Mouse (Mus musculus) olfactory bulb, adult 2 months (tissue): Measurements from ENCODE around the gene Hist1h4h.
"Not testable (repeated sequence)": the region's sequence is repeated elsewhere in the genome, so short reads cannot be mapped to it uniquely, and the experiment has no call there.

ENCODE experiments used
- CTCF ChIP-seq: fragments of 200-500 bp; IDR thresholded peaks from 2 replicates; pipeline ENCODE4 v1.5.1; 2012; ENCODE audit warnings: low read depth, mild to moderate bottlenecking, low read length, moderate library complexity; ENCODE audit not compliant: insufficient read depth
- POLR2A ChIP-seq: fragments of 200-500 bp; IDR thresholded peaks from 2 replicates; pipeline ENCODE4 v1.6.1; 2012; ENCODE audit warnings: mild to moderate bottlenecking, low read depth, low read length, moderate library complexity; ENCODE audit not compliant: insufficient read depth

DNA sequence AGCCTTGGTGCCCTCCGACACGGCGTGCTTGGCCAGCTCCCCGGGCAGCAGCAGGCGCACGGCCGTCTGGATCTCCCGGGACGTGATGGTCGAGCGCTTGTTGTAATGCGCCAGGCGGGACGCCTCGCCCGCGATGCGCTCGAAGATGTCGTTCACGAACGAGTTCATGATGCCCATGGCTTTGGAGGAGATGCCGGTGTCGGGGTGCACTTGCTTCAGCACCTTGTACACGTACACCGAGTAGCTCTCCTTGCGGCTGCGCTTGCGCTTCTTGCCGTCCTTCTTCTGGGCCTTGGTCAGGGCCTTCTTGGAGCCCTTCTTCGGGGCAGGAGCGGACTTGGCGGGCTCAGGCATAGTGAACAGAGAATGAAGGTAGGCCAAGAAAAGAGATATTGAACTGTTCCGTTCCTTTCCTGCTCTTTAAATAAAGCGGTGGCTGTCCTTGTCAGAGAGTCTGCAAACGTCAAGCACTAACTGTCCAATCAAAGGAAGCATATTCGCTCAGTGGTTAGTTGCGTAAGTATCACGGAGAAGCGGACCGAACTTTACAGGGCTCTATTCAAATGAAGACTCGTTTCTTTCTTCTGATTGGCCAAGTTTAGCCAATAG, 12.3 kb downstream of the Hist1h4h start, which contains the start of gene Hist1h2bh:
- not testable (repeated sequence) for TF ChIP-seq CTCF, POLR2A
